Mouse (Mus musculus) cerebellum, adult 2 months (tissue): Measurements from ENCODE around the gene Zfp598.

Experiments
- CTCF ChIP-seq: fragments of 200-500 bp; IDR thresholded peaks from 2 replicates; pipeline ENCODE4 v1.5.1; 2011; ENCODE audit warnings: low read depth, mild to moderate bottlenecking, control low read depth, low read length, moderate library complexity, borderline replicate concordance; ENCODE audit not compliant: insufficient read depth
- POLR2A ChIP-seq: fragments of 200-500 bp; IDR thresholded peaks from 2 replicates; pipeline ENCODE4 v1.6.1; 2011; ENCODE audit warnings: low read length, control low read depth, borderline replicate concordance; ENCODE audit not compliant: insufficient read depth

DNA sequence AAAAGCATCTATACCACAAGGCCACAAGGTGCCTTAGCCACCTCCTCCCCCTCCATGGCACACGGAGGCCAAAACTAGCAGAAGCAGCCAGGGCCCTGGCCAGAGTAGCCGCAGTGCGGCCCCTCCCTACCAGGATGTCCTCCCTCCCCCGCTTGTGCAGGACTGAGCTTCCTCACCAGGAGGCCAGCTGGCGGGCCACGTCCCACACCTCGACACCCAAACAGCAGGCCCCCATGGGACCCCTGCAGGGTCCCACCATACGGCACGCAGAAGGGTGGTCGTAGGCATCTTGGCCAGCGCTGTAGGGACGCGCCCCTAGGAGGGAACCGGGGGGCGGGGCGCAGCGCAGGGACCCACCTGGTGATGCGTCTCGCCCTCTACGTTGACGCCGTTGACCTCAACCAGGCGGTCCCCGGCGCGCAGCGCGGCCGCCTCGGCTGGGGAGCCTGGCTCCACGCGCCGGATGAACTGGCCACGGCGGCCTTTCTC is 19.9 kb upstream of the Zfp598 start:
- no peak for TF ChIP-seq CTCF
- TF ChIP-seq POLR2A: no peak
